Mouse (Mus musculus) cerebellum, adult 11 months (tissue): Measurements from ENCODE around the gene Ppfia4.
"Not testable (repeated sequence)": the region's sequence is repeated elsewhere in the genome, so short reads cannot be mapped to it uniquely, and the experiment has no call there.

Experiments
- DNase-seq: peaks from one replicate; pipeline ENCODE4 v3.0.0; 2022

Ppfia4 gene

GRCm38 (mm10) chr1:134264341-134264740 is 68.4 kb downstream of the Ppfia4 start:
- no peak for DNase-seq

GRCm38 (mm10) chr1:134249681-134250080 is 83.0 kb downstream of the Ppfia4 start:
- DNase-seq = not testable (repeated sequence)
